ENCODE assay signal across 9 mouse cellular contexts in the genomic region with DNA sequence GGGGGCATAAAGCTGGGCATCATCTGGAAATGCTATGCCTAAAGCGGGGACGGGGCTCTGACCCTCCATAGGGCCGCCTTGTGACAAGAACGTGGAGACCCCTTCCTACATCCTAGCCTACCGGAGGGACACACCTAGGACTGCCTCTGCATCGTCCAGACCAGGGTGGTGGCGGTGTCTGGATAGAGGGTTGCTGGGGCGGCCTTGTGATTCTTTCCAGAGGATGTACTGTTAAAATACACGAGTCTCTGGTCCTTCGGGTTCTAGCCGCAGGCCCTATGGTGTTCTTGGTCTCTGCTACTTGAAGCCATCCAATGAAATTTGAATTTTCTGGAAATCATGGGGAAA. TPM values are rescaled to one million over a fixed set of nuclear protein-coding genes. Genes with fewer than 3 reads are reported as not detected.
DNase-seq lines count a peak whose midpoint lies in the region; ATAC-seq and TF ChIP-seq lines count a peak whose summit lies in the region.
"Had no signal": no experiment of that assay in that cellular context is flagged by ENCODE, and none has a peak within 500 bp of the region (broad histone marks: within the 10 kb centered on the region; RNA-seq: fewer than 3 reads in every experiment).

No protein-coding gene starts in this region.

- H3K9me3 ChIP-seq in heart, embryonic 12.5 days (replicated peaks) = no peaks in the 10 kb centered on the region
- no peaks in the 10 kb centered on the region for H3K9me3 ChIP-seq in ES-E14 (ENCODE audit: control insufficient read depth, insufficient read depth, low read depth, low read length)
- no peaks in the 10 kb centered on the region for H3K9me3 ChIP-seq in heart, postnatal 0 days (replicated peaks; ENCODE audit: control insufficient read depth, low read length)

- WGBS in heart, embryonic 12.5 days = 3% methylated on average over 11 of the region's 11 CpGs
- WGBS in heart, postnatal 0 days = 4% methylated on average over 11 of the region's 11 CpGs

- TF ChIP-seq CTCF in heart, postnatal 0 days (IDR thresholded peaks at IDR 0.05; ENCODE audit: low read depth) = no peak

- no peak for TF ChIP-seq EP300 in heart, postnatal 0 days (IDR thresholded peaks at IDR 0.05; ENCODE audit: low read depth)

- peak overlapping the region; percentile 72; the same call in 1 of the 2 replicates for H3K27ac ChIP-seq in heart, embryonic 12.5 days (ENCODE audit: poor library complexity, severe bottlenecking)
- H3K27ac ChIP-seq in ES-E14 (ENCODE audit: insufficient read depth, low read depth, low read length, poor library complexity, severe bottlenecking) = no peak overlapping the region
- H3K27ac ChIP-seq in heart, postnatal 0 days (ENCODE audit: low read depth) = peak overlapping the region; percentile 90

- peak; percentile 9; the same call in 1 of the 2 replicates for ATAC-seq in heart, embryonic 12.5 days (ENCODE audit: insufficient number of reproducible peaks, low FRiP score)
- ATAC-seq in heart, postnatal 0 days (ENCODE audit: insufficient read depth, low read depth) = no peak
- no peak for ATAC-seq in erythroid progenitor cell, adult 5-6 weeks (replicated peaks; ENCODE audit: low FRiP score, poor library complexity, severe bottlenecking)
- no peak for ATAC-seq in activated CD4-positive, CD25-positive, alpha-beta regulatory T cell, adult 4 months
- ATAC-seq in granulocyte monocyte progenitor cell, adult 5-6 weeks (replicated peaks; ENCODE audit: poor library complexity, severe bottlenecking) = no peak

- H3K4me3 ChIP-seq in heart, embryonic 12.5 days = peak overlapping the region; percentile 66
- peak overlapping the region; percentile 20 to 44; a peak in 3 of 4 replicates for H3K4me3 ChIP-seq in ES-E14 (ENCODE audit: insufficient read depth in 1 of 2, low read depth in 1 of 2, low read length in 2 of 2, poor library complexity in 1 of 2, severe bottlenecking in 1 of 2)
- H3K4me3 ChIP-seq in heart, postnatal 0 days (ENCODE audit: low read depth, low read length) = peak overlapping the region; percentile 77

- no peak for DNase-seq in heart, adult 11 months
- DNase-seq in ES-E14 (ENCODE audit: low read depth, low spot score) = no peak
- DNase-seq in heart, postnatal 0 days (ENCODE audit: low spot score) = no peak
- DNase-seq in lung, postnatal 10 days = peak; percentile 36

- H3K4me1 ChIP-seq in heart, embryonic 12.5 days (replicated peaks) = peaks cover 47% of the 10 kb centered on the region
- peaks cover 0 to 6% of the 10 kb centered on the region in 2 experiments; a peak in 1 of 4 replicates for H3K4me1 ChIP-seq in ES-E14 (ENCODE audit: control insufficient read depth in 2 of 2, insufficient read depth in 2 of 2, low read length in 2 of 2, poor library complexity in 1 of 2)
- peaks cover 41% of the 10 kb centered on the region for H3K4me1 ChIP-seq in heart, postnatal 0 days (ENCODE audit: control insufficient read depth, insufficient read depth)

- peak overlapping the region; percentile 82 for H3K9ac ChIP-seq in heart, embryonic 12.5 days
- no peak overlapping the region for H3K9ac ChIP-seq in ES-E14 (ENCODE audit: insufficient read depth, low read depth, low read length, poor library complexity, severe bottlenecking)
- H3K9ac ChIP-seq in heart, postnatal 0 days (replicated peaks; ENCODE audit: low read depth, low read length) = peak overlapping the region; percentile 88

- 0 out of 2 replicates have a peak, but pooled peaks cover under 1% of the 10 kb centered on the region for H3K27me3 ChIP-seq in heart, embryonic 12.5 days (replicated peaks)
- H3K27me3 ChIP-seq in heart, postnatal 0 days (ENCODE audit: control insufficient read depth, insufficient read depth, low read length) = no peaks in the 10 kb centered on the region

- in situ Hi-C loops in ES-E14 (cut with MboI; ENCODE audit: low sequenced_read_pairs in 2 of 2, unreplicated experiment in 2 of 2) = loop anchor here (5.0 to 25.0 kb wide), 2 partner anchors 209 to 369 kb away; a partner anchor contains a TSS

- H3K4me2 ChIP-seq in heart, embryonic 12.5 days = peak overlapping the region; percentile 90
- peak overlapping the region; percentile 95 for H3K4me2 ChIP-seq in heart, postnatal 0 days (ENCODE audit: low read depth, low read length)

- peaks cover 9% of the 10 kb centered on the region; the same call in 1 of the 2 replicates for H3K36me3 ChIP-seq in heart, embryonic 12.5 days
- no peaks in the 10 kb centered on the region for H3K36me3 ChIP-seq in ES-E14 (ENCODE audit: control insufficient read depth, insufficient read depth, low read length, poor library complexity, severe bottlenecking)
- H3K36me3 ChIP-seq in heart, postnatal 0 days (replicated peaks; ENCODE audit: control insufficient read depth, insufficient read depth, low read length) = peaks cover 16% of the 10 kb centered on the region; the same call in 1 of the 2 replicates

TF ChIP-seq in ES-E14, 5 proteins besides CTCF, POLR2A, EP300 and RAD21:
- TF ChIP-seq HCFC1 (IDR thresholded peaks at IDR 0.05; ENCODE audit: borderline replicate concordance, insufficient read depth, low read length) (no peak), MAFK (IDR thresholded peaks at IDR 0.05; ENCODE audit: insufficient read depth, low read depth, low read length) (no peak), ZNF384 (IDR thresholded peaks at IDR 0.05; ENCODE audit: low read depth, low read length) (no peak), ZC3H11A (IDR thresholded peaks at IDR 0.05; ENCODE audit: borderline replicate concordance, low read depth, low read length) (no peak), CHD2 (IDR thresholded peaks at IDR 0.05; ENCODE audit: low read depth, low read length) (no peak)

RNA-seq across cellular contexts. Expression of a gene that starts 2.9 kb away (rescaled TPM):
- 67.8 and 72.8 TPM in 2 replicates for polyA plus RNA-seq in heart, embryonic 12.5 days (2016; fragmentation: Nextera tagmentation; extraction: Ambion mirVana)
- total RNA-seq in ES-E14 (2012; rRNA removed) = 42.5 and 106 TPM in 2 replicates
- 94.4 and 128 TPM in 2 replicates for total RNA-seq in heart, postnatal 0 days (2014; rRNA removed; ENCODE audit: low replicate concordance)
- 62.1 and 63.3 TPM in 2 replicates for polyA plus RNA-seq in heart, postnatal 0 days (2015; fragmentation: Nextera tagmentation; extraction: Ambion mirVana)
- total RNA-seq in erythroid progenitor cell, adult 5-6 weeks (2015; ENCODE audit: low replicate concordance) = 1.7 and 1.8 TPM in 2 replicates
- total RNA-seq in erythroid progenitor cell, adult 5-6 weeks (2017; ENCODE audit: low replicate concordance) = 1.2 TPM in 1 of 2 replicates, not detected in the other
- polyA plus RNA-seq in activated CD4-positive, CD25-positive, alpha-beta regulatory T cell, adult 4 months (2017; shearing (Covaris generic)) = not detected
- total RNA-seq in granulocyte monocyte progenitor cell, adult 5-6 weeks (2014; fragmentation: Nextera tagmentation) = not detected in 2 replicates
- not detected in 2 replicates for total RNA-seq in granulocyte monocyte progenitor cell, adult 5-6 weeks (2017)
- total RNA-seq: hematopoietic stem cell, adult 5-6 weeks had no signal

Comparison
In these comparisons a context has a peak if more than half of its experiments do, and no peak if none do; other contexts are left out.
1. RNA of a gene that starts 2.9 kb away (total RNA-seq): 42.5 to 106 TPM in ES-E14 and 94.4 to 128 TPM in heart, postnatal 0 days; 1.2 to 1.8 TPM in erythroid progenitor cell, adult 5-6 weeks and not detected in granulocyte monocyte progenitor cell, adult 5-6 weeks; every median in the first group is over 10 times any median in the second.
2. Peak in every context shown above with its lines, with median percentiles within 50 percentile points of each other: H3K4me3 ChIP-seq.